Mouse (Mus musculus): ENCODE data around the gene Plcd1. TPM values are rescaled to one million over a fixed set of nuclear protein-coding genes. Genes with fewer than 3 reads are reported as not detected.

The Plcd1 gene
- polyA plus RNA-seq, 1 experiment from 2014 or later = 17.3 TPM

DNA sequence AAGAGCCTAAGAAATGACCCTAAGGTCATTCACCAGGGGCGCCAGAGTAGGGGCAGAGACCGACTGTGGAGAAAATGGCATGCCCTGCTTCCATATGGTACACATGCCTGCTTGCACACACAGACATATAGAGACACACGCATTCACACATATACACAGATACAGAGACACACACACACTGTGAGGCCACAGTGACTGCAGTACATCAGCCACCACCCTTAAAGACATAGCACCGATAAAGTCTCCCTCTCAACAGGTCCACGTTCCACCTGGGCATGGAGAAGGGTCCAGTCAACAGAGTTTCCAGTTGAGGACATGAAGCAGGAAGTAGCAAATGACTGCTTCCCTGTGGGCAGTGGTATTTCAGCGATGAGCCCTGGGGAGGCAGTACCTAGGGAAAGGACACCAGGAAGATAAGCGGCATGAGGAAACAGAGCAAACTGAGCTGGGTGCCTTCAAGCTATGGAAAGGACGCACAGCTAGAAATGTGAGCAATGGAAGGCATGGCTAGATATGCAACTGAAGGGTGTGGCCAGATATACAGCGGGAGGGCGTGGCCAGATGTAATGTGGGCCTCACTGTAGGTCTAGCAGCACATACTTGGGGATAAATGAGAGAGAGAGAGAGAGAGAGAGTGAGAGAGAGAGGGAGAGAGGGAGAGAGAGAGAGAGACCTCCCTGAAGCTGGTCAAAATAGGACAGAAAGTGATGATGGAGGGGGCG, 45.0 kb downstream of the Plcd1 start:
- WGBS = 76% methylated on average over 11 of the region's 11 CpGs
- Histone ChIP-seq H3K27ac (no peak overlapping the region), H3K9me3 (replicated peaks; ENCODE audit: low read length) (no peaks in the 10 kb centered on the region), H3K4me3 (replicated peaks; ENCODE audit: low read depth, low read length) (no peak overlapping the region), H3K4me1 (replicated peaks; ENCODE audit: insufficient read depth, low read length) (peaks cover 16% of the 10 kb centered on the region), H3K9ac (ENCODE audit: low read depth, low read length) (no peak overlapping the region), H3K4me2 (ENCODE audit: low read length) (no peak overlapping the region), H3K27me3 (ENCODE audit: insufficient read depth, low read length) (no peaks in the 10 kb centered on the region), H3K36me3 (ENCODE audit: insufficient read depth, low read length) (peaks cover 6% of the 10 kb centered on the region; the same call in 1 of the 2 replicates)
- ATAC-seq (replicated peaks; ENCODE audit: low FRiP score, low read depth) (no peak), DNase-seq (ENCODE audit: low spot score) (no peak)
- TF ChIP-seq CTCF (IDR thresholded peaks at IDR 0.05; ENCODE audit: low read depth) = no peak

DNA sequence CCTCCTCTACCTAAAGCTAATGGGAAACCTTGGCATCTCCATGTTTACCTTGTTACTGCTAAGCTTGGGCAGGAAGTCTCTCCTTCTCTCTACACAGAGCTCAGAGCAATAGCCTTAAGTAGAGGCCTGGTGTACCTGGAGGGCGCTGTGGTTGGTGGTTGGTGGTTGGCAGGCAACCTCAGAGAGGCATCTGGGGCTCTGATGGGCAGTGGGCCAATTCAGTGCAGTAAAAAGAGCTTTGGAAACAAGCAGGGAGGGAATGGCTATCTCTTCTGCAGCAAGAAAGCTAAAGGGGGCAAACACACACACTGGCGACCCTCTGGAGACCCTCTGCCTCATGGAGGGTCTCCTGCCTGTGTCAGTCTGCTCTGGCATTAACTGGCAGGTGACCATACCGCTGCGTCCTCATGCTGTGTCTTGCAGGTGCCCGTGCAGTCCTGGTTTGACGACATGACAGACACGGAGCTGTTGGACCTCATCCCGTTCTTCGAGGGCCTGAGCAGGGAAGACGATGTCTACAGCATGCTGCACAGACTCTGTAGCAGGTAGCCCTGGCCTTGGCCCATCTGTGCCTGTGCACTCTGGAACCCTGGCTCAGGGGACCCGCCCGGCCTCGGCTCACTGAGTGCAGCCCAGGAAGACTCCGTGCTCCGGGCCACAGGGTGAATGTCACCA, 53.1 kb downstream of the Plcd1 start:
- H3K4me1 ChIP-seq (replicated peaks; ENCODE audit: insufficient read depth, low read length) = 0 out of 2 replicates have a peak, but pooled peaks cover 2% of the 10 kb centered on the region
- no peak overlapping the region for H3K27ac ChIP-seq
- ATAC-seq (replicated peaks; ENCODE audit: low FRiP score, low read depth) = no peak
- DNase-seq (ENCODE audit: low spot score) = no peak
- no peak overlapping the region for H3K4me2 ChIP-seq (ENCODE audit: low read length)
- no peak for TF ChIP-seq CTCF (IDR thresholded peaks at IDR 0.05; ENCODE audit: low read depth)
- H3K36me3 ChIP-seq (ENCODE audit: insufficient read depth, low read length) = peaks cover 27% of the 10 kb centered on the region
- H3K9me3 ChIP-seq (replicated peaks; ENCODE audit: low read length) = no peaks in the 10 kb centered on the region
- 88% methylated on average over 15 of the region's 15 CpGs for WGBS
- no peak overlapping the region for H3K4me3 ChIP-seq (replicated peaks; ENCODE audit: low read depth, low read length)
- no peak overlapping the region for H3K9ac ChIP-seq (ENCODE audit: low read depth, low read length)
- no peaks in the 10 kb centered on the region for H3K27me3 ChIP-seq (ENCODE audit: insufficient read depth, low read length)

- Histone ChIP-seq H3K27me3 (ENCODE audit: insufficient read depth, low read length) (no peaks in the 10 kb centered on the region), H3K27ac (no peak overlapping the region), H3K4me2 (ENCODE audit: low read length) (no peak overlapping the region), H3K36me3 (ENCODE audit: insufficient read depth, low read length) (peaks cover 29% of the 10 kb centered on the region), H3K9ac (ENCODE audit: low read depth, low read length) (no peak overlapping the region), H3K9me3 (replicated peaks; ENCODE audit: low read length) (no peaks in the 10 kb centered on the region), H3K4me1 (replicated peaks; ENCODE audit: insufficient read depth, low read length) (0 out of 2 replicates have a peak, but pooled peaks cover 2% of the 10 kb centered on the region), H3K4me3 (replicated peaks; ENCODE audit: low read depth, low read length) (no peak overlapping the region)
- 91% methylated on average over 3 of the region's 3 CpGs for WGBS
- no peak for TF ChIP-seq CTCF (IDR thresholded peaks at IDR 0.05; ENCODE audit: low read depth)
- DNase-seq (ENCODE audit: low spot score) (no peak), ATAC-seq (replicated peaks; ENCODE audit: low FRiP score, low read depth) (no peak)
Measured at GRCm38 (mm10) chr9:119038574-119038973, 54.7 kb downstream of the Plcd1 start.

DNA sequence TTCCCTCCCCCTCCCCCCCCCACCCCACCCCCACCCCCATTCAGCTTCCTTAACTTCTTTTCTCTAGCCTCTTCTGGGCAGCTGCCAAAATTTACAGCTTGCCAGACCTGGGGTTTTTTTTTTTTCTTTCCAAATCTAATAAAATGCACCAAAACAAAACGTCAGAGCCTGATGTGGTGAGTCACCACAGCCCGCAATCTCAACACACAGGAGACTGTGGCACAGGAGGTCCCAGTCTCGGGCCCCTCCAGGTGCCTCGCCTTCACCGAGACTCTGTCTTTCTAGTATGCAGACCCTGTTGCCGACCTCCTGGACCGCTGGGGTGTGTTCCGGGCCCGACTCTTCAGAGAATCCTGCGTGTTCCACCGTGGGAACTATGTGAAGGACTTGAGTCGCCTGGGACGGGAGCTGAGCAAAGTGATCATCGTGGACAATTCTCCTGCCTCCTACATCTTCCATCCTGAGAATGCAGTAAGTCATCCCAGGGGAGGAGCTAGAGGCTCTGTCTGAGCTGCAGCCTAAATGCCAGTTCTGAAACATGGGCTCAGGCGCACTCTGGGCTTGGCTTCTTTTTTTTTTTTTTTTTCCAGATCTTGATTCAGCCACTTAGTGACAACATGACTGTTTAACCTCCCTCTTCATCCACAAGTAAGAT, 56.1 kb downstream of the Plcd1 start:
- H3K36me3 ChIP-seq (ENCODE audit: insufficient read depth, low read length) = peaks cover 31% of the 10 kb centered on the region
- ATAC-seq (replicated peaks; ENCODE audit: low FRiP score, low read depth) = no peak
- no peaks in the 10 kb centered on the region for H3K27me3 ChIP-seq (ENCODE audit: insufficient read depth, low read length)
- no peak overlapping the region for H3K9ac ChIP-seq (ENCODE audit: low read depth, low read length)
- DNase-seq (ENCODE audit: low spot score) = peak; percentile 41
- peaks cover 3% of the 10 kb centered on the region; the same call in 1 of the 2 replicates for H3K4me1 ChIP-seq (replicated peaks; ENCODE audit: insufficient read depth, low read length)
- TF ChIP-seq CTCF (IDR thresholded peaks at IDR 0.05; ENCODE audit: low read depth) = no peak
- H3K4me2 ChIP-seq (ENCODE audit: low read length) = no peak overlapping the region
- H3K4me3 ChIP-seq (replicated peaks; ENCODE audit: low read depth, low read length) = no peak overlapping the region
- peak overlapping the region; percentile 25; the same call in 1 of the 2 replicates for H3K27ac ChIP-seq
- WGBS = 66% methylated on average over 15 of the region's 15 CpGs
- H3K9me3 ChIP-seq (replicated peaks; ENCODE audit: low read length) = no peaks in the 10 kb centered on the region

GRCm38 (mm10) chr9:119035836-119036235, 57.5 kb downstream of the Plcd1 start:
- ATAC-seq (replicated peaks; ENCODE audit: low FRiP score, low read depth) = no peak
- peaks cover 28% of the 10 kb centered on the region for H3K36me3 ChIP-seq (ENCODE audit: insufficient read depth, low read length)
- no peak for DNase-seq (ENCODE audit: low spot score)
- no peaks in the 10 kb centered on the region for H3K27me3 ChIP-seq (ENCODE audit: insufficient read depth, low read length)
- H3K9ac ChIP-seq (ENCODE audit: low read depth, low read length) = no peak overlapping the region
- H3K4me3 ChIP-seq (replicated peaks; ENCODE audit: low read depth, low read length) = no peak overlapping the region
- no peak for TF ChIP-seq CTCF (IDR thresholded peaks at IDR 0.05; ENCODE audit: low read depth)
- peaks cover 6% of the 10 kb centered on the region; the same call in 1 of the 2 replicates for H3K4me1 ChIP-seq (replicated peaks; ENCODE audit: insufficient read depth, low read length)
- WGBS = 48% methylated on average over 7 of the region's 7 CpGs
- no peaks in the 10 kb centered on the region for H3K9me3 ChIP-seq (replicated peaks; ENCODE audit: low read length)
- no peak overlapping the region for H3K27ac ChIP-seq
- no peak overlapping the region for H3K4me2 ChIP-seq (ENCODE audit: low read length)

Data from kidney, postnatal 0 days (tissue).